Mouse (Mus musculus) gastrocnemius, adult 2 months (tissue): ENCODE data around the gene Mapre3. TPM values are rescaled to one million over a fixed set of nuclear protein-coding genes. Genes with fewer than 3 reads are reported as not detected.

ENCODE experiments used
- DNase-seq: peaks from one replicate; pipeline ENCODE4 v3.0.0; 2022
- H3K27ac ChIP-seq: fragments of 200-600 bp; 2 replicates; pipeline ENCODE4 v1.8.1; 2022; ENCODE audit warnings: mild to moderate bottlenecking
- H3K4me3 ChIP-seq: fragments of 200-600 bp; 2 replicates; pipeline ENCODE4 v1.8.1; 2022; ENCODE audit warnings: mild to moderate bottlenecking, moderate library complexity
- CTCF ChIP-seq: fragments of 200-600 bp; IDR thresholded peaks from 2 replicates; pipeline ENCODE4 v1.8.1; 2022; ENCODE audit warnings: antibody characterized with exemption, mild to moderate bottlenecking, moderate library complexity
- intact Hi-C: fragments of 180-260 bp; cut with DNase I; formaldehyde crosslinking; loops from one replicate; pipeline ENCODE4 v1.15.1; 2025
- total RNA-seq, 2 experiments: library from RNA; stranded (reverse); gene quantifications; 2 replicates each; pipeline ENCODE4 v1.2.3; 2021

Gene Mapre3
- total RNA-seq, 2 experiments from 2014 or later, result 72.0 to 90.4 TPM

DNA sequence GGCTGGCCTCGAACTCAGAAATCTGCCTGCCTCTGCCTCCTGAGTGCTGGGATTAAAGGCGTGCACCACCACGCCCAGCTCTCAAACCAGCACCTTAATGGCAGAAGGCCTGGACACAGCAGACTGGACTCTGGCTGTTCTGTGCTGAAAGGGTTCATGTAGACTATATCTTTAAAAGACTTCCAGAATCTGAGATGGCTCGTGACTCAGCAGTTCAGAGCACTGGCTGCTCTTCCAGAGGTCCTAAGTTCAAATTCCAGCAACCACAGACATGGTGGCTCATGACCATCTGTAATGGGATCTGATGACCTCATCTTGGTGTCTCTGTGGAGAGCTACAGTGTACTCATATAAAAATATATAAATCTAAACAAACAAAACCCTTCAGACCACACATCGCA, 87.4 kb downstream of the Mapre3 start:
- no peak for TF ChIP-seq CTCF
- Histone ChIP-seq H3K4me3 (no peak overlapping the region), H3K27ac (no peak overlapping the region)
- DNase-seq, result no peak
- intact Hi-C loops, result no loop called here

GRCm38 (mm10) chr5:30907413-30908059, 93.1 kb downstream of the Mapre3 start, which contains the start of gene Ost4:
TSS of gene Ost4 (minus strand) at chr5:30907788.
- intact Hi-C loops, result no loop called here
- DNase-seq, result peak; percentile 98
- no peak for TF ChIP-seq CTCF
- Histone ChIP-seq H3K27ac (peak within 1 kb of the TSS; percentile 94), H3K4me3 (peak within 1 kb of the TSS; percentile 79)

DNA sequence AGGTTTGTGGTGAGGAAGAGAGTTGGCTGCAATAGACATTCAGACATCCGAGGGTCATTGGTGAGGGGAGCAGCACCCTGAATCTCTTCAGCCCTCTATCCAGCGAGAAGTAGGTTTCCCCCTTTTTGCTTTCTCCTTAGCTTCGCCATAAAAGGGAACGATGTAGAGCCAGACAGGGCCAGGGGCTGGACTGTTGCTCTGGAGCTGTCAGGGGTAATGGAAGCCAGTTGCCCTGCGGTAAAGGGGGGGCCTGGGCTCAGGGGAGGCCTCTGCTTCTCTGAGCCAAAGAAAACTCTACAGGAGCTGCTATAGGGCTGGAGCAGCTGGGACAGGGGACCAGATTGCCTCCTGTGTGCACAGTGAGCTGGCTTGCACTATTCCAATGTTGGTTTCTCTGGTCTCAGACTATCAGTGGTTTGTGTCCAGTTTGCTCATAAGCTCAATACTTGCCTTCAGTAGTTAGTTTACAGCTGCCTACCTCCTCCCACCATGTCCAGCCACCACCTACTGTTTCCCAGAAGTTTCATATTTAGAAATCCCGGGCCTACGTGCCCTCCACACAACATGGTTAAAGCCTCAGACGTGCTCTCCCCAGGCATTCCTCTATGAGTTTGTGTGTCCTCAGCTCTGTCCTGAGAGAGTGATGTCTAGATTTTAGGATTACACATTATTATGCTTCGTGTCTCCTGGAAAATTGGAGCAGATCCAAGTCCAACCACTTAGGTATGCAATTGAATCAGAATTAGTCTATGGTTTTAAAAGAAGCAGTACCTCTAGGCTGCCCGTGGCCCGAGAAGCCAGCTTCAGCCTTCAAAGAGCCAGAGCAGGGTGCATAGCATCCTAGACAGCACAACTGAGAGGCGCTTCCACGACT, 94.2 kb downstream of the Mapre3 start:
- intact Hi-C loops, result no loop called here
- no peak for DNase-seq
- H3K27ac ChIP-seq, result peak overlapping the region; percentile 94
- no peak for TF ChIP-seq CTCF
- peak overlapping the region; percentile 79 for H3K4me3 ChIP-seq

- no peak for TF ChIP-seq CTCF
- no peak overlapping the region; the same call in 1 of the 2 replicates for H3K4me3 ChIP-seq
- peak overlapping the region; percentile 94 for H3K27ac ChIP-seq
- intact Hi-C loops, result no loop called here
- DNase-seq, result no peak
Observed at GRCm38 (mm10) chr5:30909300-30909659, 94.8 kb downstream of the Mapre3 start.

DNA sequence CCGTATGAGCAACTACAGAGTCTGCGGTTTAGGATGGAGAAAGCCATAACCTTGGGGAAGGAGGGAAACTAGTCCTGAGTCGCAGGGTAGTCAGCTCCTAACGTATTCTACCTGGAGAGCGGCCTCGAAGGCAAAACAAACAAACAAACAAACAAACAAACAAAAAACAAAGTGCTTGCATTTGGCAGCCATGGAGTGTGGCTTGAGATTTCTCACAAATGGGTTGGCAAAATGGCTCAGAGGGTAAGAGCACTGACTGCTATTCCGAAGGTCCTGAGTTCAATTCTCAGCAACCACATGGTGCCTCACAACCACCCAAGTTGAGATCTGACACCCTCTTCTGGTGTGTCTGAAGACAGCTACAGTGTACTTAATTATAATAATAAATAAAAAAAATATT, 95.4 kb downstream of the Mapre3 start:
- Histone ChIP-seq H3K27ac (peak overlapping the region; percentile 94), H3K4me3 (no peak overlapping the region)
- TF ChIP-seq CTCF, result no peak
- no peak for DNase-seq
- intact Hi-C loops, result no loop called here

DNA sequence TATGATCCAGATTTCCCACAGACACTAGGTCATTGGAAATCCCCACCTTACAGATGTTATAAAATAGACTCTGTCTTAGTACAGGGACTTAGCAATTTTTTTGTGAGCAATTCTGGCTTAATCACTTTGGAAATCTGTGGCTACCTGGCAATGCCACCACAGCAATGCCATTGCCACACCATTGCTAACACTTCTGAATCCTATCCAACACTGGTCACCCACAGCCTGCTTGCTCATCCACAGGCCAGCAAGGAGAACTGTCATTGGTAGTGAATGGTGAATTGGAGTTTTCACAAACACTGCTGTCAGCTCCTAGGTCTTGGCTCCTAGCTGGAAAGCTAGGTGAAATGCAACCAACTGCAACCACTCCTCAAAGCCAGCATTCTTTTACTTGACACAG, 96.0 kb downstream of the Mapre3 start:
- no peak for DNase-seq
- Histone ChIP-seq H3K4me3 (no peak overlapping the region), H3K27ac (peak overlapping the region; percentile 16; the same call in 1 of the 2 replicates)
- TF ChIP-seq CTCF, result no peak
- intact Hi-C loops, result no loop called here

GRCm38 (mm10) chr5:30912156-30912555, 97.7 kb downstream of the Mapre3 start:
- DNase-seq, result no peak
- intact Hi-C loops, result no loop called here
- peak overlapping the region; percentile 86 for H3K27ac ChIP-seq
- H3K4me3 ChIP-seq, result no peak overlapping the region
- no peak for TF ChIP-seq CTCF

DNA sequence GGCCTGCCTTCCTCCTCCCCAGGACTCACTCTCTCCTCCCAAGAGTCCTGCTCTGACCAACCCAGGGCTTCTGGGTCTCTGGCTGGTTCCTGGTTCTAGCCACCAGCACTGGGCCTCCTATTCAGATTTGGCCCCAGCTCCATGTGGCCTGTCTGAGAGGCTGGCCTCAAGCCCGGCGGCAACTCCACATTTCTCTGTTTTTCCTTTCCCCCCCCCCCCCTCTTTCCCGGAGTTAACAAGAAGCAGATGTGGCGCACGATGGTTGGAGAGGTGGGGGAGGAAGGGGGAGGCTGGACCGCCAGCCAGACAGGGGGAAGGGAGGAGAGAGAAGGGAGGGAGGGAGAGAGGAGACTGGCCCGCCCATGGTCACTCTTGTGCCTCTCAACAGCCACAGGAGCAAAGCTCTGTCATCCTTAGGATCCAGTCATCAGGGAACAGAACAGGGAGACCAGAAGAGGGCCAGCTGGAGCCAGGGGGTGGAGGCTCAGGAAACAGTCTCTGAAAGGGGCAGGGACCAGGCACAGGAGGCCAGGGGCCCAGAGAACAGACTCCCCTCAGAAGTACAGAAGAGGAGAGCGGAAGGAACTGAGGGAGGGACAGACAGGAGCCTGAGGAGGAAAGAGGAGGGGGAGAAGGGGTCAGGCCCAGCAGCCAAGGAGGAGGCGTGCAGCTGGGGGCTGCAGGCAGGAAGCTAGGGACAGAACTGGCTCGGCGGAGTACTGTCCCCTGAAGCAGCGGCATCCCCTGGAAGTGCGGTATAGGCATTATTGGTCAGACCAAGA, 98.8 kb downstream of the Mapre3 start, which contains the start of gene Emilin1:
Gene Emilin1, plus strand, starts transcription at position 343 of the 782 bp plus-strand sequence.
- peak within 1 kb of the TSS; percentile 71 for H3K4me3 ChIP-seq
- no peak for TF ChIP-seq CTCF
- peak; percentile 84 for DNase-seq
- H3K27ac ChIP-seq, result peak within 1 kb of the TSS; percentile 86
- intact Hi-C loops, result no loop called here

- peak overlapping the region; percentile 71 for H3K4me3 ChIP-seq
- DNase-seq, result no peak
- intact Hi-C loops, result loop anchor here (2.0 kb wide), 1 partner anchor 107 kb away; no protein-coding TSS in a partner anchor
- H3K27ac ChIP-seq, result peak overlapping the region; percentile 86
- no peak for TF ChIP-seq CTCF
Observed at GRCm38 (mm10) chr5:30914101-30914635, 99.7 kb downstream of the Mapre3 start.

GRCm38 (mm10) chr5:30914849-30915248, 100.4 kb downstream of the Mapre3 start:
- intact Hi-C loops, result loop anchor here (2.0 kb wide), 1 partner anchor 108 kb away; no protein-coding TSS in a partner anchor
- Histone ChIP-seq H3K27ac (peak overlapping the region; percentile 86), H3K4me3 (peak overlapping the region; percentile 71)
- no peak for TF ChIP-seq CTCF
- DNase-seq, result no peak

DNA sequence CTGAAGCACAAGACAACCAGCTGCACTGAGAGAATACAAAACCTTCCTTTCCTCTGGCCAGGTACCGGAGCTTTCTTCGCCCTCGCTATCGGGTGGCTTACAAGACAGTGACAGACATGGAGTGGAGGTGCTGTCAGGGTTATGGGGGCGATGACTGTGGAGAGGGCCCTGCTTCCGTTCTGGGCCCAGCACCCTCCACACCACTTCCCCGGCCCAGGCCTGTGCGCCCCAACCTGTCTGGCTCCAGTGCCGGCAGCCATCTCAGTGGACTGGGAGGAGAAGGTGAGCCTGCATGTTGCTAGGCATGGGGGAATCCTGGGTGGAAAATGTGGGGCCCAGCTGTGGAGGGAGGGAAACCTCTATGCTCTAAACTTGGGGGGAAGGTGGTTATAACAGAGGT, 101.0 kb downstream of the Mapre3 start:
- intact Hi-C loops, result loop anchor here (2.0 kb wide), 1 partner anchor 109 kb away; no protein-coding TSS in a partner anchor
- Histone ChIP-seq H3K4me3 (peak overlapping the region; percentile 71), H3K27ac (peak overlapping the region; percentile 86)
- TF ChIP-seq CTCF, result no peak
- DNase-seq, result peak; percentile 45

Other genes with a start within 250 kb of the Mapre3 start
- gene Kcnk3, start 226.5 kb upstream of the Mapre3 start, total RNA-seq, result under 1 TPM; 0.26 to 0.33 TPM
- gene Slc35f6, start 166.7 kb upstream of the Mapre3 start, total RNA-seq, result 10 to 100 TPM; 12.7 to 14.2 TPM
- gene Cenpa, start 147.9 kb upstream of the Mapre3 start, total RNA-seq, result 1 to 10 TPM; 1.2 to 3.6 TPM
- 1 to 10 TPM in 1 of 2 experiments, under 1 TPM in 1; 0.98 to 2.9 TPM for gene Dpysl5, start 103.1 kb upstream of the Mapre3 start, total RNA-seq
- 10 to 100 TPM; 28.8 to 31.2 TPM for gene Tmem214, start 53.4 kb downstream of the Mapre3 start, total RNA-seq
- gene Agbl5, start 74.1 kb downstream of the Mapre3 start, total RNA-seq, result 1 to 10 TPM; 1.6 to 2.3 TPM
- gene Ost4, start 93.1 kb downstream of the Mapre3 start, total RNA-seq, result 100 to 1,000 TPM; 103 to 121 TPM
- 1 to 10 TPM; 2.7 to 7.7 TPM for gene Emilin1, start 98.8 kb downstream of the Mapre3 start, total RNA-seq
- gene Khk, start 106.8 kb downstream of the Mapre3 start, total RNA-seq, result 10 to 100 TPM; 29.2 to 30.8 TPM
- 1 to 10 TPM; 2.0 to 2.9 TPM for gene Cgref1, start 130.9 kb downstream of the Mapre3 start, total RNA-seq
- 10 to 100 TPM; 76.5 to 83.6 TPM for gene Preb, start 145.7 kb downstream of the Mapre3 start, total RNA-seq
- under 1 TPM in 1 of 2 experiments, not detected in 1; 0.28 TPM for gene Tcf23, start 154.0 kb downstream of the Mapre3 start, total RNA-seq
- 10 to 100 TPM; 40.9 to 41.6 TPM for gene Atraid, start 233.7 kb downstream of the Mapre3 start, total RNA-seq
- 1 to 10 TPM; 5.6 to 6.0 TPM for gene Slc5a6, start 234.3 kb downstream of the Mapre3 start, total RNA-seq
- 10 to 100 TPM; 25.5 to 28.6 TPM for gene Cad, start 240.1 kb downstream of the Mapre3 start, total RNA-seq